Mouse (Mus musculus) spleen, adult 2 months (tissue): ENCODE results near the gene Emb.

ENCODE experiments used
- CTCF ChIP-seq: fragments of 200-500 bp; IDR thresholded peaks from 2 replicates; pipeline ENCODE4 v1.5.1; 2011; ENCODE audit warnings: mild to moderate bottlenecking, inconsistent platforms; ENCODE audit not compliant: insufficient read depth, insufficient read length, insufficient replicate concordance; ENCODE audit errors: extremely low read depth
- POLR2A ChIP-seq: fragments of 200-500 bp; IDR thresholded peaks from 2 replicates; pipeline ENCODE4 v1.6.1; 2011; ENCODE audit warnings: low read depth, low read length, inconsistent platforms

DNA sequence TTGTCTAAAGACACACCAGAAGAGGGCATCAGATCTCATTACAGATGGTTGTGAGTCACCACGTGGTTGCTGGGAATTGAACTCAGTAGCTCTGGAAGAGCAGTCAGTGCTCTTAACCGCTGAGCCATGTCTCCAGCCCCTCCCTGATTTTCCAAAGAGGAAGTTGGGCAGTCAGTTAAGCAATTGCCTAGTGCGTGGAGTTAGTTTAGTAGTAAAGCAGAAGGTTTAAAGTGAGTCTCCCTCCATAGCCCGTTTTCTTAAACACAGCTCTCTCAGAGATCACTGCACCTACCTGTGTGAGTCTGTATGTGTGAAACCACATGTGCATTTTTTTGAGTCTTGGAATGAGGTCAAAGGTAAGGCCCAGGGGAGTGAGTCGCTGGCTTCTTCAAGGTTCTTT lies 14.8 kb downstream of the Emb start:
- TF ChIP-seq CTCF (no peak), POLR2A (no peak)
